Mouse (Mus musculus) olfactory bulb, adult 2 months (tissue): Measurements from ENCODE around the gene Zfp672.
A peak's percentile ranks its signal among the peaks of the same experiment; 100 is the strongest.

Source experiments
- CTCF ChIP-seq: fragments of 200-500 bp; IDR thresholded peaks from 2 replicates; pipeline ENCODE4 v1.5.1; 2012; ENCODE audit warnings: low read depth, mild to moderate bottlenecking, low read length, moderate library complexity; ENCODE audit not compliant: insufficient read depth
- POLR2A ChIP-seq: fragments of 200-500 bp; IDR thresholded peaks from 2 replicates; pipeline ENCODE4 v1.6.1; 2012; ENCODE audit warnings: mild to moderate bottlenecking, low read depth, low read length, moderate library complexity; ENCODE audit not compliant: insufficient read depth

- peak; percentile 58 for TF ChIP-seq CTCF
- TF ChIP-seq POLR2A: no peak
Observed at GRCm38 (mm10) chr11:58301837-58302754, 28.0 kb downstream of the Zfp672 start.
